Mouse (Mus musculus) kidney, embryonic 15.5 days (tissue): ENCODE data around the gene Fnbp1. TPM values are rescaled to one million over a fixed set of nuclear protein-coding genes. Genes with fewer than 3 reads are reported as not detected.

Experiments used
- ATAC-seq: fragments of 200-750 bp; cut with Nextera tagmentation; replicated peaks from 2 replicates; pipeline ENCODE4 v1.8.0; 2017; ENCODE audit warnings: moderate TSS enrichment; ENCODE audit not compliant: low FRiP score
- H3K27ac ChIP-seq: fragments of 300-500 bp; sonication (generic); 2 replicates; pipeline ENCODE4 v1.5.1; 2015; ENCODE audit warnings: mild to moderate bottlenecking, inconsistent platforms
- H3K27me3 ChIP-seq: fragments of 300-500 bp; sonication (generic); 2 replicates; pipeline ENCODE4 v1.6.1; 2015; ENCODE audit warnings: inconsistent platforms
- H3K36me3 ChIP-seq: fragments of 300-500 bp; sonication (generic); 2 replicates; pipeline ENCODE4 v1.6.1; 2015; ENCODE audit warnings: inconsistent platforms
- H3K4me1 ChIP-seq: fragments of 300-500 bp; sonication (generic); 2 replicates; pipeline ENCODE4 v1.6.1; 2015; ENCODE audit warnings: inconsistent platforms
- H3K4me2 ChIP-seq: fragments of 300-500 bp; sonication (generic); 2 replicates; pipeline ENCODE4 v1.6.1; 2015; ENCODE audit warnings: moderate library complexity, mild to moderate bottlenecking, inconsistent platforms
- H3K4me3 ChIP-seq: fragments of 300-500 bp; sonication (generic); replicated peaks from 2 replicates; pipeline ENCODE4 v1.5.1; 2015; ENCODE audit warnings: mild to moderate bottlenecking, inconsistent platforms
- H3K9ac ChIP-seq: fragments of 300-500 bp; sonication (generic); 2 replicates; pipeline ENCODE4 v1.6.1; 2015; ENCODE audit warnings: mild to moderate bottlenecking, inconsistent platforms
- H3K9me3 ChIP-seq: fragments of 300-500 bp; sonication (generic); replicated peaks from 2 replicates; pipeline ENCODE4 v1.6.1; 2016; ENCODE audit warnings: inconsistent platforms
- WGBS: fragments of 180-500 bp; shearing (Covaris S2); methylation state at CpG from one replicate; pipeline ENCODE4 v1.1.7; 2015; ENCODE audit warnings: mixed read lengths; 5-methylcytosine and 5-hydroxymethylcytosine counted together
- polyA plus RNA-seq: library from polyadenylated mRNA; unstranded; fragments of >200 nt; fragmentation: Nextera tagmentation; extraction: Ambion mirVana; gene quantifications from 2 replicates; pipeline ENCODE4 v1.2.1, GENCODE M21; 2015

Fnbp1 gene
- polyA plus RNA-seq, 1 experiment from 2014 or later: 22.4 TPM

GRCm38 (mm10) chr2:31075168-31075567 lies 66.6 kb downstream of the Fnbp1 start:
- no peak for ATAC-seq
- Histone ChIP-seq H3K4me2 (no peak overlapping the region), H3K9me3 (no peaks in the 10 kb centered on the region), H3K4me1 (peaks cover 5% of the 10 kb centered on the region), H3K27ac (no peak overlapping the region), H3K4me3 (no peak overlapping the region), H3K27me3 (no peaks in the 10 kb centered on the region), H3K9ac (no peak overlapping the region), H3K36me3 (peaks cover 38% of the 10 kb centered on the region)
- WGBS: 95% methylated on average over 2 of the region's 2 CpGs

GRCm38 (mm10) chr2:31069506-31069905 lies 72.3 kb downstream of the Fnbp1 start:
- Histone ChIP-seq H3K27me3 (no peaks in the 10 kb centered on the region), H3K4me1 (peaks cover 30% of the 10 kb centered on the region), H3K27ac (peak overlapping the region; percentile 95), H3K4me2 (no peak overlapping the region), H3K36me3 (peaks cover 27% of the 10 kb centered on the region), H3K9me3 (no peaks in the 10 kb centered on the region), H3K4me3 (no peak overlapping the region), H3K9ac (no peak overlapping the region)
- WGBS: 87% methylated on average over 7 of the region's 7 CpGs
- ATAC-seq: no peak

GRCm38 (mm10) chr2:31069114-31069445 lies 72.7 kb downstream of the Fnbp1 start:
- Histone ChIP-seq H3K4me1 (peaks cover 30% of the 10 kb centered on the region), H3K9me3 (no peaks in the 10 kb centered on the region), H3K4me3 (no peak overlapping the region), H3K27ac (peak overlapping the region; percentile 95), H3K36me3 (peaks cover 25% of the 10 kb centered on the region), H3K9ac (no peak overlapping the region), H3K27me3 (no peaks in the 10 kb centered on the region), H3K4me2 (peak overlapping the region; percentile 37; the same call in 1 of the 2 replicates)
- 79% methylated on average over 4 of the region's 4 CpGs for WGBS
- ATAC-seq: no peak

GRCm38 (mm10) chr2:31068246-31069113 lies 73.3 kb downstream of the Fnbp1 start:
- Histone ChIP-seq H3K4me2 (peak overlapping the region; percentile 37), H3K27ac (peak overlapping the region; percentile 95), H3K9me3 (no peaks in the 10 kb centered on the region), H3K27me3 (no peaks in the 10 kb centered on the region), H3K4me1 (peaks cover 30% of the 10 kb centered on the region), H3K4me3 (no peak overlapping the region), H3K9ac (no peak overlapping the region), H3K36me3 (peaks cover 19% of the 10 kb centered on the region)
- peak; percentile 62; the same call in 1 of the 2 replicates for ATAC-seq
- whole genome bisulfite sequencing: 17% methylated on average over 13 of the region's 13 CpGs

- Histone ChIP-seq H3K4me2 (no peak overlapping the region), H3K4me3 (no peak overlapping the region), H3K27ac (peak overlapping the region; percentile 95), H3K4me1 (peaks cover 30% of the 10 kb centered on the region), H3K36me3 (peaks cover 20% of the 10 kb centered on the region), H3K9me3 (no peaks in the 10 kb centered on the region), H3K27me3 (no peaks in the 10 kb centered on the region), H3K9ac (no peak overlapping the region)
- 0 out of 2 replicates have a peak, but pooled peaks have one; percentile 52 for ATAC-seq
- WGBS: 66% methylated on average over 7 of the region's 7 CpGs
These were observed 74.0 kb downstream of the Fnbp1 start for GRCm38 (mm10) chr2:31067696-31068245.

- peaks cover 30% of the 10 kb centered on the region for H3K4me1 ChIP-seq
- H3K27me3 ChIP-seq: no peaks in the 10 kb centered on the region
- WGBS: 87% methylated on average over 13 of the region's 13 CpGs
- H3K9me3 ChIP-seq: no peaks in the 10 kb centered on the region
- peaks cover 14% of the 10 kb centered on the region for H3K36me3 ChIP-seq
- H3K4me2 ChIP-seq: no peak overlapping the region
- no peak for ATAC-seq
- H3K9ac ChIP-seq: no peak overlapping the region
- H3K4me3 ChIP-seq: no peak overlapping the region
- peak overlapping the region; percentile 42; the same call in 1 of the 2 replicates for H3K27ac ChIP-seq
These were observed 74.7 kb downstream of the Fnbp1 start for GRCm38 (mm10) chr2:31067059-31067595.

- Histone ChIP-seq H3K4me3 (no peak overlapping the region), H3K9ac (no peak overlapping the region), H3K27me3 (no peaks in the 10 kb centered on the region), H3K9me3 (no peaks in the 10 kb centered on the region), H3K36me3 (peaks cover 7% of the 10 kb centered on the region; the same call in 1 of the 2 replicates), H3K27ac (no peak overlapping the region), H3K4me1 (peaks cover 30% of the 10 kb centered on the region), H3K4me2 (no peak overlapping the region)
- ATAC-seq: no peak
- WGBS: 85% methylated on average over 11 of the region's 11 CpGs
These were observed 75.6 kb downstream of the Fnbp1 start for GRCm38 (mm10) chr2:31066019-31066789.

- H3K9me3 ChIP-seq: no peaks in the 10 kb centered on the region
- H3K4me2 ChIP-seq: no peak overlapping the region
- peaks cover 3% of the 10 kb centered on the region; the same call in 1 of the 2 replicates for H3K4me1 ChIP-seq
- ATAC-seq: no peak
- H3K9ac ChIP-seq: no peak overlapping the region
- no peaks in the 10 kb centered on the region for H3K27me3 ChIP-seq
- peaks cover 33% of the 10 kb centered on the region for H3K36me3 ChIP-seq
- no peak overlapping the region for H3K27ac ChIP-seq
- H3K4me3 ChIP-seq: no peak overlapping the region
- WGBS: 92% methylated on average over 10 of the region's 10 CpGs
These were observed 79.8 kb downstream of the Fnbp1 start for GRCm38 (mm10) chr2:31061868-31062628.

GRCm38 (mm10) chr2:31060787-31061730 lies 80.7 kb downstream of the Fnbp1 start:
- WGBS: 86% methylated on average over 28 of the region's 28 CpGs
- H3K27ac ChIP-seq: no peak overlapping the region
- H3K9ac ChIP-seq: no peak overlapping the region
- H3K36me3 ChIP-seq: peaks cover 43% of the 10 kb centered on the region
- H3K27me3 ChIP-seq: no peaks in the 10 kb centered on the region
- no peak for ATAC-seq
- no peak overlapping the region for H3K4me2 ChIP-seq
- H3K4me1 ChIP-seq: no peaks in the 10 kb centered on the region
- H3K9me3 ChIP-seq: no peaks in the 10 kb centered on the region
- H3K4me3 ChIP-seq: no peak overlapping the region

- no peak overlapping the region for H3K27ac ChIP-seq
- H3K4me2 ChIP-seq: no peak overlapping the region
- no peak for ATAC-seq
- H3K9ac ChIP-seq: no peak overlapping the region
- peaks cover 51% of the 10 kb centered on the region for H3K36me3 ChIP-seq
- H3K4me1 ChIP-seq: no peaks in the 10 kb centered on the region
- no peaks in the 10 kb centered on the region for H3K27me3 ChIP-seq
- WGBS: 88% methylated on average over 1 of the region's 1 CpGs
- H3K4me3 ChIP-seq: no peak overlapping the region
- no peaks in the 10 kb centered on the region for H3K9me3 ChIP-seq
These were observed 81.5 kb downstream of the Fnbp1 start for GRCm38 (mm10) chr2:31060271-31060670.
